Mouse (Mus musculus) neural tube, embryonic 10.5 days (tissue): ENCODE measurements around the gene Adgrd1.

Experiments
- DNase-seq: peaks from one replicate; pipeline ENCODE4 v3.0.0-alpha.2; 2017; ENCODE audit warnings: low spot score; ENCODE audit errors: extremely low spot score

Adgrd1 gene

GRCm38 (mm10) chr5:129096511-129096910 lies at the start of gene Adgrd1:
TSS of gene Adgrd1 (plus strand) at chr5:129096750.
- no peak for DNase-seq

GRCm38 (mm10) chr5:129049372-129049771 lies 47.2 kb upstream of the Adgrd1 start:
- no peak for DNase-seq

GRCm38 (mm10) chr5:129051910-129052309 lies 44.6 kb upstream of the Adgrd1 start:
- DNase-seq = no peak

- DNase-seq = no peak
These were observed 43.8 kb upstream of the Adgrd1 start for GRCm38 (mm10) chr5:129052636-129053355.

GRCm38 (mm10) chr5:129054675-129055284 lies 41.8 kb upstream of the Adgrd1 start:
- DNase-seq = no peak

- DNase-seq = no peak
These were observed 37.4 kb upstream of the Adgrd1 start for GRCm38 (mm10) chr5:129059116-129059515.

- DNase-seq = peak; percentile 66
These were observed 35.0 kb upstream of the Adgrd1 start for GRCm38 (mm10) chr5:129061579-129061978.

GRCm38 (mm10) chr5:129063037-129063791 lies 33.3 kb upstream of the Adgrd1 start:
- DNase-seq = peak; percentile 88

- no peak for DNase-seq
These were observed 32.8 kb upstream of the Adgrd1 start for GRCm38 (mm10) chr5:129063792-129064087.

GRCm38 (mm10) chr5:129064186-129064585 lies 32.4 kb upstream of the Adgrd1 start:
- DNase-seq = no peak

- DNase-seq = no peak
These were observed 31.2 kb upstream of the Adgrd1 start for GRCm38 (mm10) chr5:129065301-129065700.

- no peak for DNase-seq
These were observed 30.6 kb upstream of the Adgrd1 start for GRCm38 (mm10) chr5:129065946-129066345.

GRCm38 (mm10) chr5:129066541-129067230 lies 29.9 kb upstream of the Adgrd1 start:
- no peak for DNase-seq

GRCm38 (mm10) chr5:129067231-129067834 lies 29.2 kb upstream of the Adgrd1 start:
- DNase-seq = no peak

- no peak for DNase-seq
These were observed 24.7 kb upstream of the Adgrd1 start for GRCm38 (mm10) chr5:129071761-129072280.

- DNase-seq = no peak
These were observed 23.1 kb upstream of the Adgrd1 start for GRCm38 (mm10) chr5:129073404-129073803.

- DNase-seq = no peak
These were observed 20.5 kb upstream of the Adgrd1 start for GRCm38 (mm10) chr5:129076098-129076497.

- DNase-seq = no peak
These were observed 19.3 kb upstream of the Adgrd1 start for GRCm38 (mm10) chr5:129077240-129077639.

GRCm38 (mm10) chr5:129081521-129081920 lies 15.0 kb upstream of the Adgrd1 start:
- DNase-seq = no peak

GRCm38 (mm10) chr5:129085153-129085552 lies 11.4 kb upstream of the Adgrd1 start:
- DNase-seq = no peak

GRCm38 (mm10) chr5:129092345-129093065 lies 4.0 kb upstream of the Adgrd1 start:
- DNase-seq = no peak
